Mouse (Mus musculus): ENCODE data around the gene Prr19.

DNA sequence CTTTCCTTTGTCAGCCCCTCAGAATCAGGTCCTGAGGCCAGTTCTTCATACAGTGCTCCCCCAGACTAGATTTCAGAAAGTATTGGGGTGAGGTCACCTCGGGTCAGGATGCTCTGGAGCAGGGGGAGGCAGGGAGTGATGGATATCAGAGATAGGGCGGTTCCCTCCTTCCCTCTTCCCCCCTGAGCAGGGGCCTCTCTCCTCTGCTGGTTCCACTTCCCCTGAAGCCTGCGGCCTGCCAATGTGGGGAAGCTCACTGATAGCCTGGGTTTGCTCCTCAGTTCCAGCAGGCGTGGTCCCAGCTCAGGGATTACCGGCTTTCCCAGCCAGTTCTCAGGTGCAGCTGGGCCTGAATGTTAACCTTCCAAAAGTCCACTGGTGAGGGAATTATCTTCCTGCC is 17.6 kb upstream of the Prr19 start:
- TF ChIP-seq CTCF (IDR thresholded peaks at IDR 0.05; ENCODE audit: low read depth) (no peak), EP300 (IDR thresholded peaks at IDR 0.05; ENCODE audit: low read depth) (no peak)
